Mouse (Mus musculus) heart, adult 2 months (tissue): ENCODE data around the gene Olfr1425. TPM values are rescaled to one million over a fixed set of nuclear protein-coding genes. Genes with fewer than 3 reads are reported as not detected.
"Not testable (repeated sequence)": the region's sequence is repeated elsewhere in the genome, so short reads cannot be mapped to it uniquely, and the experiment has no call there.

ENCODE experiments used
- DNase-seq, 2 experiments: peaks; one replicate each; pipeline ENCODE4 v3.0.0; 2021
- H3K27ac ChIP-seq: fragments of 200-600 bp; 2 replicates; pipeline ENCODE4 v1.8.1; 2022
- H3K27me3 ChIP-seq: fragments of 200-500 bp; 2 replicates; pipeline ENCODE4 v1.6.1; 2012; ENCODE audit warnings: mild to moderate bottlenecking, low read length, inconsistent platforms, mixed read lengths; ENCODE audit not compliant: control insufficient read depth, insufficient read depth
- H3K36me3 ChIP-seq: fragments of 200-500 bp; 2 replicates; pipeline ENCODE4 v1.6.1; 2012; ENCODE audit warnings: low read length, inconsistent platforms; ENCODE audit not compliant: control insufficient read depth, insufficient read depth
- H3K4me1 ChIP-seq: fragments of 200-500 bp; 2 replicates; pipeline ENCODE4 v1.6.1; 2011; ENCODE audit warnings: low read length; ENCODE audit not compliant: control insufficient read depth, insufficient read depth
- H3K4me3 ChIP-seq: fragments of 200-600 bp; 2 replicates; pipeline ENCODE4 v1.8.1; 2022
- H3K79me2 ChIP-seq: fragments of 200-500 bp; replicated peaks from 2 replicates; pipeline ENCODE4 v1.6.1; 2012; ENCODE audit warnings: mild to moderate bottlenecking, inconsistent platforms, low read length, moderate library complexity, mixed read lengths; ENCODE audit not compliant: control insufficient read depth, insufficient read depth
- H3K9ac ChIP-seq: fragments of 200-500 bp; 2 replicates; pipeline ENCODE4 v1.6.1; 2012; ENCODE audit warnings: low read depth, mild to moderate bottlenecking, control low read depth, inconsistent platforms, low read length, mixed read lengths
- CTCF ChIP-seq: fragments of 200-600 bp; IDR thresholded peaks from 2 replicates; pipeline ENCODE4 v1.8.1; 2022; ENCODE audit warnings: antibody characterized with exemption, mild to moderate bottlenecking, moderate library complexity
- EP300 ChIP-seq: fragments of 200-500 bp; IDR thresholded peaks from 2 replicates; pipeline ENCODE4 v1.6.1; 2011; ENCODE audit warnings: low read depth, low read length, control low read depth; ENCODE audit not compliant: insufficient read depth
- POLR2A ChIP-seq: fragments of 200-500 bp; IDR thresholded peaks from 2 replicates; pipeline ENCODE4 v1.6.1; 2011; ENCODE audit warnings: mild to moderate bottlenecking, low read depth, low read length, control low read depth; ENCODE audit not compliant: insufficient read depth
- WGBS: fragments of 180-500 bp; shearing (Covaris S2); methylation state at CpG from one replicate; pipeline ENCODE4 v1.1.7; 2018; 5-methylcytosine and 5-hydroxymethylcytosine counted together
- intact Hi-C: fragments of 180-260 bp; cut with DNase I; formaldehyde crosslinking; loops from one replicate; pipeline ENCODE4 v1.15.1; 2025
- long read RNA-seq: library from polyadenylated mRNA; stranded (forward); transcript quantifications from one replicate; pipeline ENCODE4 v2.0.0, GENCODE M21; 2021
- polyA plus RNA-seq: library from polyadenylated mRNA; depleted of rRNA; stranded (reverse); fragments of >200 nt; gene quantifications from 2 replicates; pipeline ENCODE4 v1.2.3, GENCODE M21; 2012; rRNA removed
- total RNA-seq, 2 experiments: library from RNA; stranded (reverse); gene quantifications; 2 replicates each; pipeline ENCODE4 v1.2.3; 2021

Gene Olfr1425
- total RNA-seq = not detected
- polyA plus RNA-seq = not detected in 2 replicates
- long read RNA-seq = 0 reads

- H3K79me2 ChIP-seq, H3K4me1 ChIP-seq, H3K27ac ChIP-seq, H3K9ac ChIP-seq, DNase-seq, H3K4me3 ChIP-seq, intact Hi-C loops, H3K27me3 ChIP-seq, H3K36me3 ChIP-seq: not testable (repeated sequence)
- 78% methylated on average over 4 of the region's 4 CpGs for WGBS
These were observed at the start of gene Olfr1425 for GRCm38 (mm10) chr19:12077631-12078030. Gene Olfr1425, minus strand, starts transcription at chr19:12077731.

- Histone ChIP-seq H3K27ac (no peak within 1 kb of the TSS), H3K27me3 (no peaks in the 10 kb centered on the region), H3K4me3 (no peak within 1 kb of the TSS), H3K9ac (no peak within 1 kb of the TSS), H3K4me1 (no peaks in the 10 kb centered on the region), H3K36me3 (no peaks in the 10 kb centered on the region), H3K79me2 (no peaks in the 10 kb centered on the region)
- 66% methylated on average over 3 of the region's 3 CpGs for WGBS
- intact Hi-C loops = no loop called here
- no peak for TF ChIP-seq CTCF
- no peak for TF ChIP-seq EP300
- TF ChIP-seq POLR2A = no peak
- no peak for DNase-seq
These were observed 45.6 kb upstream of the Olfr1425 start, which contains the start of gene Olfr76 for GRCm38 (mm10) chr19:12123103-12123502. Gene Olfr76, minus strand, starts transcription at chr19:12123203.

- H3K4me3 ChIP-seq = no peak overlapping the region
- intact Hi-C loops = no loop called here
- no peak overlapping the region for H3K9ac ChIP-seq
- H3K36me3 ChIP-seq = no peaks in the 10 kb centered on the region
- no peaks in the 10 kb centered on the region for H3K27me3 ChIP-seq
- no peak for TF ChIP-seq POLR2A
- no peak for TF ChIP-seq EP300
- TF ChIP-seq CTCF = no peak
- DNase-seq = no peak
- no peaks in the 10 kb centered on the region for H3K79me2 ChIP-seq
- H3K27ac ChIP-seq = no peak overlapping the region
- no peaks in the 10 kb centered on the region for H3K4me1 ChIP-seq
- 72% methylated on average over 3 of the region's 3 CpGs for WGBS
These were observed 38.9 kb upstream of the Olfr1425 start for GRCm38 (mm10) chr19:12116464-12116863.

GRCm38 (mm10) chr19:12115797-12116196 lies 38.3 kb upstream of the Olfr1425 start, which contains the start of gene Olfr1428:
Gene Olfr1428, minus strand, starts transcription at chr19:12115897.
- Histone ChIP-seq H3K27me3 (no peaks in the 10 kb centered on the region), H3K36me3 (no peaks in the 10 kb centered on the region), H3K27ac (no peak within 1 kb of the TSS), H3K9ac (no peak within 1 kb of the TSS), H3K79me2 (no peaks in the 10 kb centered on the region), H3K4me1 (no peaks in the 10 kb centered on the region), H3K4me3 (no peak within 1 kb of the TSS)
- WGBS = 43% methylated on average over 1 of the region's 1 CpGs
- TF ChIP-seq EP300 (no peak), POLR2A (no peak), CTCF (no peak)
- intact Hi-C loops = no loop called here
- DNase-seq = no peak

GRCm38 (mm10) chr19:12113807-12114206 lies 36.3 kb upstream of the Olfr1425 start:
- 46% methylated on average over 1 of the region's 1 CpGs for WGBS
- intact Hi-C loops = no loop called here
- Histone ChIP-seq H3K9ac (no peak overlapping the region), H3K4me1 (no peaks in the 10 kb centered on the region), H3K27me3 (no peaks in the 10 kb centered on the region), H3K27ac (no peak overlapping the region), H3K4me3 (no peak overlapping the region), H3K79me2 (no peaks in the 10 kb centered on the region), H3K36me3 (no peaks in the 10 kb centered on the region)
- no peak for DNase-seq
- TF ChIP-seq CTCF (no peak), POLR2A (no peak), EP300 (no peak)

- H3K27ac ChIP-seq = no peak overlapping the region
- no peak overlapping the region for H3K9ac ChIP-seq
- H3K27me3 ChIP-seq = no peaks in the 10 kb centered on the region
- H3K36me3 ChIP-seq = no peaks in the 10 kb centered on the region
- H3K79me2 ChIP-seq = no peaks in the 10 kb centered on the region
- TF ChIP-seq EP300 (no peak), CTCF (no peak)
- no peak overlapping the region for H3K4me3 ChIP-seq
- DNase-seq = no peak
- no peaks in the 10 kb centered on the region for H3K4me1 ChIP-seq
- intact Hi-C loops = no loop called here
- WGBS = 40% methylated on average over 1 of the region's 1 CpGs
These were observed 27.0 kb upstream of the Olfr1425 start for GRCm38 (mm10) chr19:12104541-12104940.
